Mouse (Mus musculus) embryonic facial prominence, embryonic 14.5 days (tissue): Measurements from ENCODE around the gene Gpat2. TPM values are rescaled to one million over a fixed set of nuclear protein-coding genes. Genes with fewer than 3 reads are reported as not detected.

Source experiments
- ATAC-seq: fragments of 200-750 bp; cut with Nextera tagmentation; 2 replicates; pipeline ENCODE4 v1.8.0; 2017; ENCODE audit warnings: low read depth, moderate number of reproducible peaks, moderate TSS enrichment
- DNase-seq: peaks from one replicate; pipeline ENCODE4 v3.0.0-alpha.2; 2015; ENCODE audit warnings: low spot score
- H3K27ac ChIP-seq: fragments of 300-500 bp; sonication (generic); replicated peaks from 2 replicates; pipeline ENCODE4 v1.5.1; 2014; ENCODE audit warnings: low read depth, mild to moderate bottlenecking, low read length, moderate library complexity
- H3K27me3 ChIP-seq: fragments of 300-500 bp; sonication (generic); replicated peaks from 2 replicates; pipeline ENCODE4 v1.6.1; 2014; ENCODE audit warnings: low read length; ENCODE audit not compliant: control insufficient read depth, insufficient read depth
- H3K36me3 ChIP-seq: fragments of 300-500 bp; sonication (generic); 2 replicates; pipeline ENCODE4 v1.6.1; 2014; ENCODE audit warnings: low read length, mixed read lengths; ENCODE audit not compliant: control insufficient read depth, insufficient read depth
- H3K4me1 ChIP-seq: fragments of 300-500 bp; sonication (generic); 2 replicates; pipeline ENCODE4 v1.6.1; 2014; ENCODE audit warnings: antibody characterized with exemption, low read length; ENCODE audit not compliant: control insufficient read depth, insufficient read depth
- H3K4me2 ChIP-seq: fragments of 300-500 bp; sonication (generic); 2 replicates; pipeline ENCODE4 v1.6.1; 2014; ENCODE audit warnings: low read depth, mild to moderate bottlenecking, low read length, moderate library complexity, mixed read lengths
- H3K4me3 ChIP-seq: fragments of 300-500 bp; sonication (generic); 2 replicates; pipeline ENCODE4 v1.5.1; 2014; ENCODE audit warnings: low read depth, mild to moderate bottlenecking, low read length
- H3K9ac ChIP-seq: fragments of 300-500 bp; sonication (generic); 2 replicates; pipeline ENCODE4 v1.6.1; 2014; ENCODE audit warnings: low read depth, mild to moderate bottlenecking, low read length, moderate library complexity, mixed read lengths
- H3K9me3 ChIP-seq: fragments of 300-500 bp; sonication (generic); 2 replicates; pipeline ENCODE4 v1.6.1; 2016; ENCODE audit warnings: low read length; ENCODE audit not compliant: control insufficient read depth
- WGBS: fragments of 180-500 bp; shearing (Covaris S2); extraction: QIAGEN DNeasy Blood & Tissue Kit; methylation state at CpG from one replicate; pipeline ENCODE4 v1.1.7; 2014; 5-methylcytosine and 5-hydroxymethylcytosine counted together
- polyA plus RNA-seq: library from polyadenylated mRNA; unstranded; fragments of >200 nt; fragmentation: Nextera tagmentation; extraction: Ambion mirVana; gene quantifications from 2 replicates; pipeline ENCODE4 v1.2.1, GENCODE M21; 2014

Gene Gpat2
- polyA plus RNA-seq = 0.26 and 0.39 TPM in 2 replicates

DNA sequence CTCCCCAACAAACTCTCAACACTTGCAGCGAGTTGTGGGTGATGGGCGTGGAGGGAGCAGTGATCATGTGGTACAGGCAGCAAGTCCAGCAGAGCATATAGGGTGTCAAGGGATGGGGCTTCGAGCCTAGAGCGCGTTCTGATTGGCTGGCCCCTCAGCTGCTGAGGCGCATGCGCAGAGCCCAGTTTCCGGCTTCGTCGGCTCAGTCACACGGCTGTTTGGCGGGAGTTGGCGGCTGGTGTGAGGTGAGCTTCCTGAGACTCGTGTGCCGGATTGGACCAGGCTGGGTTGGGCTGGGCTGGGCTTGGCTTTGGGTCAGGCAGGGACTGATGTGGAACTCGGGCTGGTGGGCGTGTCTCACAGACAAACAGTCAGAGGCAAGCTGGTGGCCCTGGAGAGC is at the start of gene Gpat2:
Gene Gpat2, plus strand, starts transcription at position 223 of the 400 bp plus-strand sequence.
- DNase-seq (no peak), ATAC-seq (no peak)
- H3K9ac ChIP-seq = no peak within 1 kb of the TSS
- no peaks in the 10 kb centered on the region for H3K4me1 ChIP-seq
- H3K27me3 ChIP-seq = no peaks in the 10 kb centered on the region
- no peaks in the 10 kb centered on the region for H3K9me3 ChIP-seq
- no peaks in the 10 kb centered on the region for H3K36me3 ChIP-seq
- no peak within 1 kb of the TSS for H3K27ac ChIP-seq
- no peak within 1 kb of the TSS for H3K4me3 ChIP-seq
- 91% methylated on average over 15 of the region's 17 CpGs for WGBS
- no peak within 1 kb of the TSS for H3K4me2 ChIP-seq

DNA sequence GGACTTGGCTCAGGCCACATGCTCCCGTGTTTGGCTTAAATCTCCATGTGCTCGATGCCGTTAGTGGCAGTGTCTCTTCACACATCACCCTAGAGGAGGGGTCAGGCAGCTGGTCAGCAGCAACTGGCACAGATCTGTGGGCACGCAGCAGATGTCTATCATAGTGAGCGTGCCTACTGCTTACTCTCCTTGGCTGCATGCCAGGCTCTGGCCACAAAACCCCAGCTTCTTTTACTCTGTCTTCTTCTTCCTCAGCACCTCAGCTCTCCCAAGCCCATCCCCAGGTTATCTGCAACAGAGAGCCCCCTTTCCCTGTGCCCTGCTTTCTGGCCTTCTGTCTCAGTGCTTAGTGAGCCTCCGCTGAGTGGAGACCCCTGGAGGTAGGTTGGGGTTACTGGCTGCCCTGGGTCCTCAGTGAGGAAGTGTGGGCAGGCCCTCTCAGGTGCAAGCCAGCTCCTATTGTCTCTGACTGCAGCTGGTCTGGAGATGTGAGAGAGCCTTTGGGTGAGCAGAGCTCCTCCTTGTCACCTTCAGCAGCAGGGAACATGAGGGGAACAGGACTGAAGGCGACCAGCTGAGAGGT is 49.1 kb upstream of the Gpat2 start:
- Histone ChIP-seq H3K36me3 (no peaks in the 10 kb centered on the region), H3K27ac (no peak overlapping the region), H3K27me3 (no peaks in the 10 kb centered on the region), H3K4me2 (no peak overlapping the region), H3K9ac (no peak overlapping the region), H3K4me3 (no peak overlapping the region), H3K9me3 (no peaks in the 10 kb centered on the region), H3K4me1 (no peaks in the 10 kb centered on the region)
- WGBS = 50% methylated on average over 7 of the region's 7 CpGs
- DNase-seq (no peak), ATAC-seq (no peak)

DNA sequence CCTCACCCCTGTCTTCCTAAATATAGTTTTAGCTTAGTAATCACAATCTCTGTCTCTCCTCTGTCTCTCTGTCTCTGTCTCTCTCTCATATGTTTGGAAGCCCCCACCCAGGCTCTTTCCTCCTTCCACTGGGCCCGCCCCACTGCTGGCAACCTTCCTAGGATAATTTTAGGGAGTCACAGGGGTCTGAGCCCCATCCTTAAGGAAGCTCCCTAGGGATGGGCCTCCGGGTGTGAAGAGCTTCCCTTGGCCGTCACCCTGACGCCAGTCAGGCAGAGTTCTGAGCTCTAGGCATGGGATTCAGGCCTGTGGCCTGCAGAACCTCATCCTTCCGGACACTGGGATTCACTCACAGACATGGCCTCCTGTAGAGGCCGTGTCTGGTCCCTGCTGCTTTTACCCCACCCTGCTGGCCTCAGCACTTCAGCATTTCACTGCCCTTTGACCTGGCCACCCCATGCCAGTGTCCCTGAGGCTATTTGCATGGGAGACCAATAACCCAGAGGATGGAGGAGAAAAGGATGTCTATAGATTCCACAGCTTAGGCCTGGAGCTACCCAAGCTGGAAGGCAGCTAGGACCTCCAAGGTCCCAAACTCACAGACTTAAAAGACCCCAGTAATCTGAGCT is 48.5 kb upstream of the Gpat2 start:
- H3K4me2 ChIP-seq = no peak overlapping the region
- no peaks in the 10 kb centered on the region for H3K27me3 ChIP-seq
- DNase-seq (no peak), ATAC-seq (no peak)
- H3K27ac ChIP-seq = no peak overlapping the region
- H3K9me3 ChIP-seq = no peaks in the 10 kb centered on the region
- no peaks in the 10 kb centered on the region for H3K4me1 ChIP-seq
- 76% methylated on average over 6 of the region's 6 CpGs for WGBS
- no peak overlapping the region for H3K9ac ChIP-seq
- H3K4me3 ChIP-seq = no peak overlapping the region
- no peaks in the 10 kb centered on the region for H3K36me3 ChIP-seq

DNA sequence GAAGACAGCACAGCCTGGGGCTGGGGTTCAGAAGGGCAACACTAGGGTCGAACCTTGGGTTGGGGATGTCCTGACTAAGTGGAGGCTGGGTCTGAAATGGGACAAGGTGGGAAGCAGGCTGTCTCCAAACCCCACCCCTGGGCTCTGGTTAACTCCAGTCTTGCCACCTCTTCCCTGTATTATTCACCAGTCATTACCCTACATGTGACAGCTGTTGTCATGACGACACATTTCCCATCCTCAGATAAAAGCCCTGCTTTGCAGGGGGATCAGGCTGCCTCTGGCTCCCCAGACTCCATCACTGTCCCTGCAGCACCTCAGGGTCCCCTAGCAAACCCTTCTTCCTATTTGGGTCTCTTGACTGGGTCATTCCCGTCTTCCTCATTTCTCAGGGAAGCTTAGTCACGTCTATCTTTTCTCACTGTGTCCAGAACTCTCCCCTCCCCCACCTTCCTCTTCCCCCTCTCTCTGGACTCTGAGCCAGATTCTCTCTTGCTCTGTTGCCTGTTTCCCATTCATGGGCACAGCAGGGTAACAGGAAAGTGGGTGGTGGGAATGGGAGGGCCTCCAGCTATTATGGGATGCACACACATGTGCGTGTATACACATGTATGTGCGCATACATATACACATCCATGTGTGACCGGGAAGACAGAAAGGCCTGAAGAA is 46.9 kb upstream of the Gpat2 start:
- Histone ChIP-seq H3K4me3 (no peak overlapping the region), H3K27me3 (no peaks in the 10 kb centered on the region), H3K27ac (no peak overlapping the region), H3K4me1 (no peaks in the 10 kb centered on the region), H3K9me3 (no peaks in the 10 kb centered on the region), H3K4me2 (no peak overlapping the region), H3K36me3 (no peaks in the 10 kb centered on the region), H3K9ac (no peak overlapping the region)
- DNase-seq (no peak), ATAC-seq (no peak)
- WGBS = 63% methylated on average over 7 of the region's 7 CpGs

DNA sequence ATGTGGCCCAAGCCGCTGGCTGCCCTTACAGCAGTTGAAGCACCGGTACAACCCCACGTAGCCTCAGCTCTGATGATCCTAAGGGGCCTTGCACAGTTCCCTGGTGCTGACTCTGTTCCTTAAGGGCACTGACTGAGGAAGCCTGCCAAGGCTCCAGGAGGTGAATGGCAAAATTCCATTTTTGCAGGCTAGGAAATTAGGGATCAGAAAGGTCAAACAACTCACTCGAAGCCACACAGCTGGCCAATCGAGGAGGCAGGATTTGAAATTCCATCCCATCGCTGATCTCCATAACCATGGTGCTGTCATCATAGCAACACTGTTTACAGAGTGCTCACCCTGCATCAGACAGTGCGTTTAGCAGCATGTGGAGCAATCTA is 46.4 kb upstream of the Gpat2 start:
- 53% methylated on average over 7 of the region's 7 CpGs for whole genome bisulfite sequencing
- no peak for ATAC-seq
- DNase-seq = no peak

DNA sequence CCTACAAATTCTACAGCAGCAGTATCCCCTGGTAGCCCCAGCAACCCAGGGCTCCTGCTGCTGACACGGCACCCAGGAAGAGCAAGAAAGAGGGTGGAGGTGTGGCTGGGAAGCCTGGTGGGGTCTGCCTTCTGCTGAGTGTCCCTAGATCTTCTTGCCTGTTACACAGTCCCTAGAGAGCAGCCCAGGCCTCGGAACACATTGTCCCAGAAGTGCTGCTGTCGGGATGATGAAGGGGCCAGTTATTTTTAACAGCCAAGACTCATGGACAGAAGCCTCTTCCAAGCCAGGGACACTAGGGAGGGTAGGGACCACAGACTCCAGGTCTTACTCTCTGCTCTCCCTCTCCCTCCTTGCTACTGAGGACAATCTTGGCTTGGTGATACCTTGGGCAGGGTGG is 45.7 kb upstream of the Gpat2 start:
- Histone ChIP-seq H3K9ac (no peak overlapping the region), H3K27ac (no peak overlapping the region), H3K4me3 (no peak overlapping the region), H3K27me3 (no peaks in the 10 kb centered on the region), H3K36me3 (no peaks in the 10 kb centered on the region), H3K4me2 (no peak overlapping the region), H3K9me3 (no peaks in the 10 kb centered on the region), H3K4me1 (no peaks in the 10 kb centered on the region)
- WGBS = 67% methylated on average over 3 of the region's 3 CpGs
- no peak for DNase-seq
- ATAC-seq = no peak

More for the DNA sequence above, 46.4 kb upstream of the Gpat2 start:
- Histone ChIP-seq H3K27ac (no peak overlapping the region), H3K9ac (no peak overlapping the region), H3K4me2 (no peak overlapping the region), H3K4me3 (no peak overlapping the region), H3K27me3 (no peaks in the 10 kb centered on the region), H3K4me1 (no peaks in the 10 kb centered on the region), H3K36me3 (no peaks in the 10 kb centered on the region), H3K9me3 (no peaks in the 10 kb centered on the region)

DNA sequence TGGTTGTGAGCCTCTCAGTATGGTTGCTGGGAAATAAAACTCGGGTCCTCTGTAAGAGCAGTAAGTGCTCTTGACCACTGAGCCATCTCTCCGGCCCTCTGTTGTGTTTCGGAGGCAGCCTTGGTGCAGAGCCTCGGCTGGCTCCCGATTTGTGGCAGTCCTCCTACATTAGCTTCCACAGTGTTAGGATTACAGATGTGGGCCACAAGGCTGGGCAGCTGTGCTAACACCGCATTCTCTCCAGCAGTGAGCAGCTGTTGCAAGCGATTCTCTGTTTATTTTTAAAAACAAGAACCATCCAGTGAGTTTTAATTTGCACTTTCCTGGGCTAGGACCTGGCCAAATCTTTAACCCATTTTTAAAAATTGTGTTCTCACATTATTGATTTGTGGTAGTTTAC is 41.1 kb upstream of the Gpat2 start:
- Histone ChIP-seq H3K4me3 (no peak overlapping the region), H3K27ac (no peak overlapping the region), H3K4me1 (no peaks in the 10 kb centered on the region), H3K9me3 (no peaks in the 10 kb centered on the region), H3K36me3 (no peaks in the 10 kb centered on the region), H3K9ac (no peak overlapping the region), H3K4me2 (no peak overlapping the region), H3K27me3 (no peaks in the 10 kb centered on the region)
- no peak for DNase-seq
- 59% methylated on average over 7 of the region's 7 CpGs for WGBS
- no peak for ATAC-seq

DNA sequence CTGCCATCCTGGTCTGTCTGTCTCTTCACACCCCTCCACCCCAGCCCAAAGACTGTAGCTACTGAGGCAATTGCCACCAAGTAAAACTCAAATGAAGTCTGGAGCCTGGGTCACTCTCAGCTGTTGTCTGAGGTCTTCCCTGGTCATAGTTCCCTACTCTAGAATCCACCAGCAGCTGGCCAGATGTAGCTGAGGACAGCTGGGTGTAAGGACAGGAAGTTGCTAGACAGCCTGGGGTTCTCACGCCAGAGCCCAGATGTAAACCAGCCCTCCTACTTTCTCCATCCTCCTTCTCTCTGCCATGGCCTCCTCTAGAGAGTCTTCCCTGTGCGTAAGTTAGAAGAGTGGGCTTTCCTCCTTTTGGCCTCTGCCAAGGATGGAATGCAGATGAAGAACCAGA is 37.5 kb upstream of the Gpat2 start:
- Histone ChIP-seq H3K4me2 (no peak overlapping the region), H3K27me3 (no peaks in the 10 kb centered on the region), H3K27ac (no peak overlapping the region), H3K9ac (no peak overlapping the region), H3K4me3 (no peak overlapping the region), H3K4me1 (no peaks in the 10 kb centered on the region), H3K9me3 (no peaks in the 10 kb centered on the region), H3K36me3 (no peaks in the 10 kb centered on the region)
- DNase-seq (no peak), ATAC-seq (no peak)
- 73% methylated on average over 2 of the region's 2 CpGs for WGBS

DNA sequence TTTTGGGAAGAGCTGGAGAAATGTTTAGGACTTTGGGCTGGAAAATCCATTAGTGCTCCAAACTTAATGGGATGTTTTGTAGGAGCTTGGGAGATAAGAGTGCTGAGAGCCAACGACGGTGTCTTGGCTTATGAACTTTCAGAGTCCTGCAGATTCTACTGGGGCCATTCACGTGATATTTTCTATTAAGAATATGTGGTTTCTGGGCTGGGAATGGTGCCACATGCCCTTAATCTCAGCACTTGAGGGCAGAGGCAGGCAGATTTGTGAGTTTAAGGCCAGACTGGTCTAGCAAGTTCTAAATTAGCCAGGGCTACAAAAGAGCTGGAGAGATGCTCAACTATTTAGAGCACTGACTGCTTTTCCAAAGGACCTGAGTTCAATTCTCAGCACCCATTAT is 34.6 kb upstream of the Gpat2 start:
- WGBS = 87% methylated on average over 3 of the region's 3 CpGs

More for the DNA sequence above, 34.6 kb upstream of the Gpat2 start:
- H3K9ac ChIP-seq = no peak overlapping the region
- H3K9me3 ChIP-seq = no peaks in the 10 kb centered on the region
- H3K4me3 ChIP-seq = no peak overlapping the region
- no peak overlapping the region for H3K4me2 ChIP-seq
- H3K4me1 ChIP-seq = no peaks in the 10 kb centered on the region
- no peak for ATAC-seq
- DNase-seq = no peak
- no peaks in the 10 kb centered on the region for H3K27me3 ChIP-seq
- H3K27ac ChIP-seq = no peak overlapping the region
- H3K36me3 ChIP-seq = no peaks in the 10 kb centered on the region
